Comparison of ENCODE assay signal across 19 mouse cellular contexts in genomic region chr5:111069503-111069902, GRCm38 (mm10).
DNase-seq lines count a peak whose midpoint lies in the region; ATAC-seq and TF ChIP-seq lines count a peak whose summit lies in the region.
"Had no signal": no experiment of that assay in that cellular context is flagged by ENCODE, and none has a peak within 500 bp of the region (broad histone marks: within the 10 kb centered on the region; RNA-seq: fewer than 3 reads in every experiment).

No protein-coding gene starts in this region.

- no peak for TF ChIP-seq CTCF in forebrain, postnatal 0 days (IDR thresholded peaks at IDR 0.05; ENCODE audit: low read depth)

- intact Hi-C loops in heart, postnatal 36 days (cut with DNase I), result no loop called here

- no peaks in the 10 kb centered on the region for H3K27me3 ChIP-seq in forebrain, embryonic 12.5 days
- no peaks in the 10 kb centered on the region for H3K27me3 ChIP-seq in forebrain, embryonic 10.5 days (ENCODE audit: poor library complexity, severe bottlenecking)
- H3K27me3 ChIP-seq in forebrain, postnatal 0 days (ENCODE audit: insufficient read depth, low read length), result no peaks in the 10 kb centered on the region
- H3K27me3 ChIP-seq: embryonic facial prominence, embryonic 12.5 days; hindbrain, embryonic 15.5 days; Patski had no signal

- peaks cover 47% of the 10 kb centered on the region for H3K4me1 ChIP-seq in forebrain, embryonic 12.5 days
- H3K4me1 ChIP-seq in forebrain, embryonic 10.5 days, result peaks cover 42% of the 10 kb centered on the region
- H3K4me1 ChIP-seq in forebrain, postnatal 0 days (ENCODE audit: insufficient read depth), result peaks cover 21% of the 10 kb centered on the region

- H3K4me2 ChIP-seq in forebrain, embryonic 12.5 days, result no peak overlapping the region
- no peak overlapping the region for H3K4me2 ChIP-seq in forebrain, postnatal 0 days (ENCODE audit: low read depth)
- H3K4me2 ChIP-seq: embryonic facial prominence, embryonic 12.5 days; heart, embryonic 12.5 days; hindbrain, embryonic 15.5 days had no signal

- H3K4me3 ChIP-seq in forebrain, embryonic 12.5 days (replicated peaks), result no peak overlapping the region
- no peak overlapping the region for H3K4me3 ChIP-seq in forebrain, embryonic 10.5 days
- H3K4me3 ChIP-seq in forebrain, postnatal 0 days (ENCODE audit: low read depth, low read length), result no peak overlapping the region
- H3K4me3 ChIP-seq: embryonic facial prominence, embryonic 12.5 days; heart, embryonic 12.5 days; hindbrain, embryonic 15.5 days had no signal

- 87% methylated on average over 5 of the region's 5 CpGs for WGBS in forebrain, embryonic 12.5 days
- 94% methylated on average over 5 of the region's 5 CpGs for WGBS in forebrain, embryonic 10.5 days
- 60% methylated on average over 5 of the region's 5 CpGs for WGBS in forebrain, postnatal 0 days

- DNase-seq in forebrain, embryonic 10.5 days (ENCODE audit: extremely low spot score, low spot score), result no peak
- DNase-seq in heart, adult 11 months, result peak; percentile 66
- DNase-seq in heart, postnatal 36 days, result no peak
- DNase-seq in lung, postnatal 14 days, result peak; percentile 33
- DNase-seq in lung, postnatal 25 days (ENCODE audit: low spot score), result no peak
- no peak for DNase-seq in forebrain, postnatal 0 days
- DNase-seq in thymus, postnatal 10 days (ENCODE audit: low spot score in 2 of 2), result no peak
- DNase-seq: adrenal gland, postnatal 25 days; cerebellum, adult 11-12 months; cerebellum, adult 9-10 months; cerebellum, postnatal 25 days; gastrocnemius, postnatal 10 days had no signal

- no peak overlapping the region for H3K9ac ChIP-seq in forebrain, embryonic 12.5 days
- no peak overlapping the region for H3K9ac ChIP-seq in forebrain, postnatal 0 days
- H3K9ac ChIP-seq: embryonic facial prominence, embryonic 12.5 days; heart, embryonic 12.5 days; hindbrain, embryonic 15.5 days had no signal

- 0 out of 2 replicates have a peak overlapping the region, but pooled peaks have one; percentile 13 for H3K27ac ChIP-seq in forebrain, embryonic 12.5 days
- no peak overlapping the region for H3K27ac ChIP-seq in forebrain, embryonic 10.5 days
- no peak overlapping the region for H3K27ac ChIP-seq in forebrain, postnatal 0 days (ENCODE audit: low read depth, low read length)
- H3K27ac ChIP-seq: embryonic facial prominence, embryonic 12.5 days; hindbrain, embryonic 15.5 days had no signal

- no peak for ATAC-seq in forebrain, embryonic 12.5 days (ENCODE audit: low FRiP score)
- ATAC-seq in forebrain, postnatal 0 days, result peak; percentile 38
- ATAC-seq: activated CD4-positive, CD25-positive, alpha-beta regulatory T cell, adult 4 months; intestine, embryonic 16.5 days; Patski had no signal

- no peaks in the 10 kb centered on the region for H3K36me3 ChIP-seq in forebrain, embryonic 12.5 days (replicated peaks)
- no peaks in the 10 kb centered on the region for H3K36me3 ChIP-seq in forebrain, embryonic 10.5 days (replicated peaks)
- H3K36me3 ChIP-seq in forebrain, postnatal 0 days (ENCODE audit: insufficient read depth), result no peaks in the 10 kb centered on the region
- H3K36me3 ChIP-seq: embryonic facial prominence, embryonic 12.5 days; heart, embryonic 12.5 days; hindbrain, embryonic 15.5 days had no signal

- H3K9me3 ChIP-seq in forebrain, embryonic 12.5 days, result peaks cover 7% of the 10 kb centered on the region; the same call in 1 of the 2 replicates
- peaks cover 9% of the 10 kb centered on the region; the same call in 1 of the 2 replicates for H3K9me3 ChIP-seq in forebrain, embryonic 10.5 days
- no peaks in the 10 kb centered on the region for H3K9me3 ChIP-seq in forebrain, postnatal 0 days (ENCODE audit: low read length)
- H3K9me3 ChIP-seq: heart, embryonic 12.5 days; hindbrain, embryonic 15.5 days had no signal

Comparison
In these comparisons a context has a peak if more than half of its experiments do, and no peak if none do; other contexts are left out.
1. DNase-seq: peak in heart, adult 11 months (single experiment) and lung, postnatal 14 days (single experiment); none in forebrain, embryonic 10.5 days (single experiment), heart, postnatal 36 days (0 of 2), lung, postnatal 25 days (single experiment), forebrain, postnatal 0 days (single experiment) and thymus, postnatal 10 days (0 of 2).